Mouse (Mus musculus) kidney, adult 2 months (tissue): ENCODE data around the gene Gm136.
"Not testable (repeated sequence)": the region's sequence is repeated elsewhere in the genome, so short reads cannot be mapped to it uniquely, and the experiment has no call there.

Experiments used
- CTCF ChIP-seq: fragments of 200-500 bp; conservative IDR thresholded peaks from 2 replicates; pipeline ENCODE4 v1.5.1; 2011; ENCODE audit warnings: low read depth, mild to moderate bottlenecking, control low read depth, low read length, moderate library complexity, mixed read lengths; ENCODE audit not compliant: insufficient read depth, insufficient read length
- POLR2A ChIP-seq: fragments of 200-500 bp; IDR thresholded peaks from one replicate; pipeline ENCODE4 v1.6.1; 2011; ENCODE audit warnings: low read depth, low read length, control low read depth

DNA sequence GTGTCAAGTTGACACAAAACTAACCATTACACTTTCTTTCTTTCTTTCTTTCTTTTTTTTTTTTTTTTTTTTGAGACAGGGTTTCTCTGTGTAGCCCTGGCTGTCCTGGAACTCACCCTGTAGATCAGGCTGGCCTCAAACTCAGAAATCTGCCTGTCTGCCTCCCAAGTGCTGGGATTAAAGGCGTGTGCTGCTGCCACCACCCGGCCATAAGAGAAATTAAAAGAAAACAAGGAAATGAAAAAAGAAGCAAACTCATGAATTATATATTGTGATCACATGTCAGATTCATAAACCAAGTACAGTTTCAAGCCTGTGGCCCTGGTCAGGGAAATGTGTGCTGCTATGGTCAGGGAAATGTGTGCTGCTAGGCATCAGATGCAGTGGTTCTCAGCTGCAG, 22.6 kb downstream of the Gm136 start:
- not testable (repeated sequence) for TF ChIP-seq POLR2A
- TF ChIP-seq CTCF = peak; percentile 37
